22 mouse cellular contexts compared by ENCODE assay signal in genomic region chr9:58967371-58967770, GRCm38 (mm10).
DNase-seq lines count a peak whose midpoint lies in the region; TF ChIP-seq lines count a peak whose summit lies in the region.
"Had no signal": no experiment of that assay in that cellular context is flagged by ENCODE, and none has a peak within 500 bp of the region (broad histone marks: within the 10 kb centered on the region; RNA-seq: fewer than 3 reads in every experiment).

No protein-coding gene starts in this region.

- no peak for TF ChIP-seq POLR2A in ES-Bruce4 (IDR thresholded peaks at IDR 0.05; ENCODE audit: insufficient read depth, low read length)

- H3K4me1 ChIP-seq in E14TG2a.4 (replicated peaks; ENCODE audit: low read depth, low read length) (peaks cover 24% of the 10 kb centered on the region), ES-Bruce4 (ENCODE audit: control insufficient read depth, insufficient read depth, low read length) (no peaks in the 10 kb centered on the region), ES-E14 (ENCODE audit: control insufficient read depth in 2 of 2, insufficient read depth in 2 of 2, low read length in 2 of 2, poor library complexity in 1 of 2) (peaks cover 6 to 15% of the 10 kb centered on the region in 2 experiments)
- H3K4me1 ChIP-seq: embryonic facial prominence, embryonic 13.5 days; embryonic facial prominence, embryonic 15.5 days; forebrain, embryonic 10.5 days; forebrain, embryonic 12.5 days had no signal

- DNase-seq in ES-E14 (ENCODE audit: low read depth, low spot score): peak; percentile 25
- DNase-seq in WW6 (ENCODE audit: low read depth, low spot score): peak; percentile 16
- no peak for DNase-seq in kidney, adult 8-10 months
- no peak for DNase-seq in heart, adult 9 months (ENCODE audit: low spot score in 2 of 2)
- DNase-seq in cerebellum, postnatal 4 days (ENCODE audit: low spot score in 2 of 2): no peak
- DNase-seq in natural killer cell, adult 2 months (ENCODE audit: low spot score in 2 of 2): no peak
- DNase-seq: adrenal gland, adult 8-10 months; adrenal gland, postnatal 14 days; adrenal gland, postnatal 36 days; cerebellum, adult 11-12 months; cerebellum, adult 2 months; cerebellum, adult 9-10 months; cerebellum, postnatal 10 days; cerebellum, postnatal 25 days; embryo, embryonic 11 days had no signal

- H3K27me3 ChIP-seq in E14TG2a.4 (ENCODE audit: insufficient read depth, low read length) (no peaks in the 10 kb centered on the region), ES-Bruce4 (ENCODE audit: control insufficient read depth, insufficient read depth, low read length, poor library complexity, severe bottlenecking) (no peaks in the 10 kb centered on the region)
- H3K27me3 ChIP-seq: embryonic facial prominence, embryonic 13.5 days; embryonic facial prominence, embryonic 15.5 days; forebrain, embryonic 12.5 days had no signal

- TF ChIP-seq CTCF in E14TG2a.4 (conservative IDR thresholded peaks at IDR 0.05; ENCODE audit: low read length) (no peak), ES-Bruce4 (IDR thresholded peaks at IDR 0.05; ENCODE audit: low read depth, low read length) (no peak)

- TF ChIP-seq EP300 in ES-Bruce4 (IDR thresholded peaks at IDR 0.05; ENCODE audit: insufficient read depth, low read depth, low read length): 0 out of 2 replicates have a peak, but pooled peaks have one; percentile 23

- H3K4me3 ChIP-seq in E14TG2a.4 (replicated peaks; ENCODE audit: low read length) (peak overlapping the region; percentile 37; the same call in 1 of the 2 replicates), ES-Bruce4 (ENCODE audit: low read depth, low read length) (no peak overlapping the region), ES-E14 (ENCODE audit: insufficient read depth in 1 of 2, low read depth in 1 of 2, low read length in 2 of 2, poor library complexity in 1 of 2, severe bottlenecking in 1 of 2) (peak overlapping the region in 1 of 2 experiments; percentile 48; a peak in 2 of 4 replicates)
- H3K4me3 ChIP-seq: embryonic facial prominence, embryonic 13.5 days; embryonic facial prominence, embryonic 15.5 days; erythroblast, embryonic 14.5 days; forebrain, embryonic 10.5 days; forebrain, embryonic 12.5 days had no signal

- no peak overlapping the region for H3K9ac ChIP-seq in ES-Bruce4 (ENCODE audit: low read depth, poor library complexity, severe bottlenecking)
- no peak overlapping the region for H3K9ac ChIP-seq in ES-E14 (ENCODE audit: insufficient read depth, low read depth, low read length, poor library complexity, severe bottlenecking)
- H3K9ac ChIP-seq: embryonic facial prominence, embryonic 13.5 days; embryonic facial prominence, embryonic 15.5 days; forebrain, embryonic 12.5 days had no signal

- no peaks in the 10 kb centered on the region for H3K36me3 ChIP-seq in E14TG2a.4 (ENCODE audit: insufficient read depth, low read length)
- no peaks in the 10 kb centered on the region for H3K36me3 ChIP-seq in ES-Bruce4 (ENCODE audit: control insufficient read depth, insufficient read depth, low read length, poor library complexity, severe bottlenecking)
- H3K36me3 ChIP-seq in ES-E14 (ENCODE audit: control insufficient read depth, insufficient read depth, low read length, poor library complexity, severe bottlenecking): no peaks in the 10 kb centered on the region
- H3K36me3 ChIP-seq: forebrain, embryonic 12.5 days had no signal

- H3K27ac ChIP-seq in ES-Bruce4 (ENCODE audit: insufficient read depth, low read length) (peak overlapping the region; percentile 93), ES-E14 (ENCODE audit: insufficient read depth, low read depth, low read length, poor library complexity, severe bottlenecking) (no peak overlapping the region; the same call in 1 of the 2 replicates)
- H3K27ac ChIP-seq: embryonic facial prominence, embryonic 13.5 days; embryonic facial prominence, embryonic 15.5 days; forebrain, embryonic 10.5 days; forebrain, embryonic 12.5 days had no signal

- in situ Hi-C loops in ES-E14 (cut with MboI; ENCODE audit: low sequenced_read_pairs in 2 of 2, unreplicated experiment in 2 of 2): no loop called here

- no peaks in the 10 kb centered on the region for H3K9me3 ChIP-seq in E14TG2a.4 (ENCODE audit: low read length)
- no peaks in the 10 kb centered on the region for H3K9me3 ChIP-seq in ES-Bruce4 (replicated peaks; ENCODE audit: control insufficient read depth, insufficient read depth, low read length, poor library complexity, severe bottlenecking)
- H3K9me3 ChIP-seq in ES-E14 (ENCODE audit: control insufficient read depth, insufficient read depth, low read depth, low read length): no peaks in the 10 kb centered on the region
- H3K9me3 ChIP-seq: embryonic facial prominence, embryonic 13.5 days; embryonic facial prominence, embryonic 15.5 days; forebrain, embryonic 10.5 days; forebrain, embryonic 12.5 days had no signal

TF ChIP-seq in ES-E14, 5 proteins besides CTCF, POLR2A, EP300 and RAD21:
- TF ChIP-seq ZNF384 (IDR thresholded peaks at IDR 0.05; ENCODE audit: low read depth, low read length): no peak
- no peak for TF ChIP-seq CHD2 (IDR thresholded peaks at IDR 0.05; ENCODE audit: low read depth, low read length)
- no peak for TF ChIP-seq HCFC1 (IDR thresholded peaks at IDR 0.05; ENCODE audit: borderline replicate concordance, insufficient read depth, low read length)
- TF ChIP-seq MAFK (IDR thresholded peaks at IDR 0.05; ENCODE audit: insufficient read depth, low read depth, low read length): no peak
- TF ChIP-seq ZC3H11A (IDR thresholded peaks at IDR 0.05; ENCODE audit: borderline replicate concordance, low read depth, low read length): no peak

Comparison
In these comparisons a context has a peak if more than half of its experiments do, and no peak if none do; other contexts are left out.
1. DNase-seq: peak in ES-E14 (single experiment) and WW6 (single experiment); none in kidney, adult 8-10 months (0 of 2), heart, adult 9 months (0 of 2), cerebellum, postnatal 4 days (0 of 2) and natural killer cell, adult 2 months (0 of 2).